Mouse (Mus musculus) c-Kit-negative CD71-positive TER-119-positive erythroid progenitor cells, embryonic 14.5 days (primary cell): ENCODE measurements around the gene Aqp11.

Experiments used
- DNase-seq: peaks from one replicate; pipeline ENCODE4 v3.0.0-alpha.2; 2013; ENCODE audit warnings: low read depth, low spot score

The Aqp11 gene

DNA sequence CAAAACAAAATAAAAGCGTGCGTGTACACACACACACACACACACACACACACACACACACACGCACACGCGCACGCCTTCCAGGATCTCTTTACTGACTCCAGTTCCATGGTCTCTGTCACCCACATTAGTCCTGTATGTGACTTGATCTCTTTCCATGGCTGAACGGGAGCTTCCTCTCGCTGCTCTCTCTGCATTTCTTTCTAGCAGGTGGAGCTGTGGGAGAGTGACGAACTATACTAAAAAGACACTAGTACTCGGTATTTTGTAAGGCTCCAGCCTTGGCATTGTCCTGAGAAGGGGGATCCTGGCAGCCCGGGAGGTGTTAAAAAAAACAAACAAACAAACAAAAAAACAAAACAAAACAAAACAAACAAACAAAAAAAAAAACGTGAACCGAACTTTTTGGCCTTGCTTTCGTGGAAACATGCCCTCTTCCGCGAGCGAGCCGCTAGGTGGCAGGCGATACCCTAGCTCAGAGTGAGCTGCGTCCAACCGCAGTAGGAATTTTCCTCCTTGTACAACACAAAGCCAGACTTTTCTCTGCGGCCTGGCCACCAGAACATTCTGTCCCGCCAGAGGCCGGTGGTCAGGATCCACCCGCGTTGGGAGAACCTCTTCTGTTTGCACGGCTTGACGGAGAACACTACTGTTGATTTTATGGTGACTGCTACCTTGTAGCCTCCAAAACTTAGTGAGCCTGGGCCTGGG lies 9.9 kb upstream of the Aqp11 start:
- peak; percentile 70 for DNase-seq

DNA sequence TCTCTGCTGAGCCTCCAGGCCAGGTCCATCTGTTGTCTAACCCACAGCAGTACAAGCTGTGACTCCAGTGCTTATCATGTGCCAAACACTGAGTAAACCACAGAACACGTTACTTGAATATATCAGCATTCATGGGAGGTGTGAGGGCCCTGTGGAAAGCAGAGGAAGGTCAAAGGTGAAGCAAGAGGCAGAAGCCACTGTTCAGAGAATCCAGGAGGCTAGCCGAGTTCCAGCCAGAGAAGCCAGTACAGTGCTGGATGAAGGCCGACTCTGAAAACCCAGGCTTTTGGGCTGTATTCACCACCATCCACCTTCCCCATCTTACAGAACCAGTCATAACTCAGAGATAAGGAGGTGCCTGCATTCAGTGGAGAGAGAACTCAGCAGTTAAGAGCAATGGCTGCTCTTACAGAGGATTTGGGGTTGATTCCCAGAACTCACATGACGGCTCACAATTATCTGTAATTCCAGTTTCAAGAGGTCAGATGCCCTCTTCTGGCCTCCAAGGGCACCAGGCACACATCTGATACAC lies 9.2 kb upstream of the Aqp11 start:
- DNase-seq: peak; percentile 65

DNA sequence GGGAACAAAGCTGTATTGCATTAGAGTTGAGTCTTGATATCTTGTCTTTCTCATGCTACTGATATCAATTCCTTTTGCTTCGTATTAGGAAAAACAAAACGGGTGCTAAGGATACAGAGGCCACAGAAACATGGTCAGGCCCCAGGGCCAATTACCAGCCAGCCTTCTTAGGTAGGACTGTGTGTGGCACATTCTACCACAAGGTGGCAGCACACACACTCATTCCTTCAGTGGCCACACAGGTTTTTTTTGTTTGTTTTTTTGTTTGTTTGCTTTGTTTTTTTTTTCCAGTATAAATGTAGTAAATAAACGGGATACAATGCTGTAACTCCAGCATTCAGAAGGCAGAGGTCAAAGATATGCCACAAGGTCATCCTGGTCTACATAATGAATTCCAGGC lies 7.2 kb upstream of the Aqp11 start:
- peak; percentile 70 for DNase-seq

DNA sequence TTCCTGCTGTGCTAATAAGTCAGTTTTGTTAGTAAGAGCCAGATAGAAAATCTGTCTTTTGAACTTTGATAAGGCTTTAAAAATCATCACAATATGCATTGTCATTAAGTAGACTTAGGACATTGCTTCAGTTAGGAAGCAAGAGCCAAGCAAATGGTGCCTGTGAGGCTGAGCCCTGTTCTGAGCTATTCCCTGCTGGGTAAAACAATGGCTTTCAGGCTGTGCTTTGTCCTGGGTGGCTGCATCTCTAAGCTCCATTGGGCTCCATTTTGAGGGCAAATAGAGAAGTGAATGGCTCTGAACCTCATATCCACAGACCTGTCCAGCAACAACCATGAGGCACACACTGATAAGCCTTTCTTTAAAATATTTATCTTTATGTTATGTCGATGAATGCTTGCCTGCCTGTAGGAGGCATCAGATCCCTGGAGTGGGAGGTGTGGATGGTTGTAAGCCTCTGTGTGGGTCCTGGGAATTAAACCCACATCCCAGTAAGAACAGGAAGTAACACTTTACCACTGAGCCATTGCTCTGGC lies 3.7 kb upstream of the Aqp11 start:
- DNase-seq: no peak

DNA sequence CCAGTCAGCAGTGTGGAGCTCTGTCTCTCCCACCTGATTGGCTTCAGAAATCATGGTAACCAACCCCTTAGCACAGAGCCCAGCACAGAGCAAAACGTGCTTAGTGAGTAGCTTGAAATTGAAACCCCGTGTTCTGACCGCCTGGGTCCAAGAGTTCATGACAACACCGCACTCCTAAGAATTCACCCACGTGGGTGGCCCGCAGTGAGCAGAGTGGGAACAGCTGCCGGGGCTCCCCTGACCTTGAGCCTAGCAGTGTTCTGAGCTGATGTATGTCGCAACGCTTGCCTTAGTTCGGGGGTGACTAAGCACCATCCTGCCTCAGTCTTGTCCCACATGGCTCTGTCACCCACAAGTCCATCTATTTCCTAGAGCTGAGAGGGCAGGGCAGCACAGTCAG lies 2.9 kb upstream of the Aqp11 start:
- no peak for DNase-seq

DNA sequence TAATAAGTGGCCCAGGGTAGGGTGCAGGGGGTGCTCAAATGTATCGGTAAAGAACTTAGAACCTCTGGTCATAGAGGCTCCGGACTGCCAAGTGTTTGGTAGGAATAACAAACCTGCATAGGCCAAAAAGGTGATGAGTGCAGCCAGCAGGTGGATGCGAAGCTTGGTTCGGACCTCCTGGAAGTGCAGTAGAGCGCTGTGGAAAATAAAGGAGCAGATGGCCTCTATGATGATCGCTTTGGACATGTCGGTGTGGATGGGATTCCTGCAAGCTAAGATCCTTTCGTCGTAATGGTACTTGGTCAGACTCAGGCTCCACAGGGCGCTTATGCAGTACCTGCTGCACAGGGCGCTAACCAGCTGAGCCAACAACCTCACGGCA lies 842 bp downstream of the Aqp11 start:
- DNase-seq: no peak

DNA sequence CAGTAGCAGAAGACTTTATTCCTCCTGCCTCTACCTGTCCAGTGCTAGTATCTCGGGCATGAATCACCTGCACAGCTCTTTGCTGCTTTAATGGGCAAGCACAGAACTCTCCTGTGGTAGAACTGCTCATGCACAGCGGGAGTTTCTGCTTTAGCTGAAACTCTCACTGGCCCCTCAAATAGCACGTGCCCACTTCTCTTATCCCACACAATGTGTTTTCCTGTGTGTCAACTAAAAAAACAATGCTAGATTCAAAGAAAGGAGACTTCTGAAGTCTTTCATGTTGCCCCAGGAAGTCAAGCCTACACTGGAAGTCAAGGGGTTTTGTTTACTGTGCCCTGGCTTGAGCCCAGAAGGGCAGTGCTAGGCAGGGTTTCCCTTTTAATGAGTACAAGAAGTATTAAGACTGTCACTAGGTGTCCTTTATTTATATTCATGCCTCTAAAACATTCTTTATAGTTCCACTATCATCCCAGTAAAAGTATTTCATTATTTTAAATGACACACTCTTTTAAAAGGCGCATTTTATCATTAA lies 2.1 kb downstream of the Aqp11 start:
- DNase-seq: no peak

DNA sequence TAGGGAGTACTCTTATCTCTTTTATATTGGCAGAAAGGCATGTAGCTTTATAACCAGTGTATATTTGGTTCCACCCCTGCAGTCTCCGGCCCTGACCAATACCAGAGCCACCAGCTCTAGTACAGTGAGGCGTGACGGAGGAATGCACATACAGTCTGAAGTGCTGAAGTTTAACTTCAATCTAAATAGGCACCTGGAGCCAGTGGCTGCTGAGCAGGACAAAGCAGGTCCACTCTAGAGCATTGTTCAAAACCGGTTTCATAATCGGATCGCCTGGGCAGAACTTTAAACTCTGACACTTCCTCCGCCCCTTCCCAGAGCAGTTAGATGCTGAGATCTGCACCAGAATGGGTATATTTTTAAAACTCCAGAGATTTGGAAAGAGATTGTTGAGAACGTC lies 3.1 kb downstream of the Aqp11 start:
- no peak for DNase-seq

DNA sequence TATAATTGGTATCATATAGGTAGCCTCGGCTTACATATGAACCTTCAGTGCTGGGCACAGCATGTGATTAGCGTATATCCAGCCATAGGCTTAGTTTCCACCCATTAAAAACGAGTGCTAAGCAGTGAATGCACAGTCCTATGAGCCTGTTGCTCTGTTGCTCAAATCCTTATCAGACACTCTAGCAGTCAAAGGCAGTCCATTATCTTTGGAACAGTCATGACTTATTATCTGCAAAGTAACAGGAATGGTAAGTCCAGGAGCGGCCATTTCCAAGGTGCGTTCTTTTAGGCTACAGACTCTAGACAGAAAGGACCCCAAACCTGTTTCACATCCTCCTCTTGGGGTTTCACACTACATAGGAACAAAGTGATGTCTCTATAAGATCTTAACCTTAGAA lies 4.5 kb downstream of the Aqp11 start:
- DNase-seq: no peak

DNA sequence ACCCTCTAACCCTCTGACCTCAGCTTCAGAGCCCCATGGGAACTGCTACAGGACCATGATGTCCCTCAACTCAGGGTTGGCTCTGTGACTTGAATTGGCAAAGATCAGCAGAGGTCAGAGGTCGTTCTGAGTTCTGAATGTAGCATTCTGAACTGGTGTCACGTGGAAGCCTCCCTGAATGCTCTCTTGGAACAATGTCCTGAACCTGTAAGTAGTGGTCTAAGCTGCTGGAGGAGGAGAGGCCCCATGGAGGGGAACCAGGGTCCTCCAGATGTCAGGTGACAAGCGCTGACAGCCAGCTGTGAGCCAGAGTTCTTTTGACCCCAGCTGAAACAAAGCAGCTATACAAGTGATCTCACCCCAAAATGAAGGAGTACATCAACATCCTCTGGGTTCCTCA lies 7.7 kb downstream of the Aqp11 start:
- no peak for DNase-seq

DNA sequence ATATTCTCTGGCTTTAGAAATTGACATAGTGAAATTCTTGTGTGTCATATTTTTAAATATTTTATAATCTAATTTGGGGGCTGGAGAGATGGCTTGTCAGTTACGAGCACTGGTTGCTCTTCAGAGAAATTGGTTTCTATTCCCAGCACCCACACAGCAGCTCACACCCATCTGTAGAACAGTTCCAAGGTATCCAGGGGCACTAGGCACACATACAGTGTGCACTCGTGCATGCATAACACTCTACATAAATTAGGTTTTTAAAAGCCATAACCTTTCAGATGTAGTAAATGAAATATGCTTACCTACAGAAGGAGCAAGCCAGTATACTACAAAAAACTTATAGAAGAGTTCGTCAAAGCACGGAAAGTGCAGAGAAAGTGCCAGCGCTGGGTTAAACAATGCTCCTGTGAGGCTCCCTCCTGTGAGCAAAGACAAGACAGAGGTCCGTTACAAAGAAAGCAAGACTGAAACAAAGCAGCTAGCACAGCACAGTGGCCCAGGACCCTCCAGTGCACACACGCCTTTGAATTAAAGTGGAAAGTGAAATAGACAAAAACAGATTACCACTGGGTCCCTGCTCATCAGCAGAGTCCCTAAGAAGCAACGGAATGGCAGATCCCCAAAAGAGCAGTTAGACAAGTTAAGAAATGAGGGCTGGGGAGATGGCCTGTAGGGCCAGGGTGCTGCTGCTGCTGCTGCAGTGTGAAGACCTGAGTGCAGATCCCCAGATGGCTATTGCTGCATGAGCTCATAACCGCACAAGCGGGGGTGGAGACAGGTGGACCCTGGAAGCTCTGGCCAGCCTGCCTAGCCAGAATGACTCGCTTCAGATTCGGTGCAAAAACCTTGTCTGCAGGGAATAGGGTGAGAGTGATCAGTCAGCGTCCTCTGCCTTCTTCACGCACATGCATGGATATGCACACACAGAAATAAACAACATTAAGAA lies 9.1 kb downstream of the Aqp11 start:
- no peak for DNase-seq

DNA sequence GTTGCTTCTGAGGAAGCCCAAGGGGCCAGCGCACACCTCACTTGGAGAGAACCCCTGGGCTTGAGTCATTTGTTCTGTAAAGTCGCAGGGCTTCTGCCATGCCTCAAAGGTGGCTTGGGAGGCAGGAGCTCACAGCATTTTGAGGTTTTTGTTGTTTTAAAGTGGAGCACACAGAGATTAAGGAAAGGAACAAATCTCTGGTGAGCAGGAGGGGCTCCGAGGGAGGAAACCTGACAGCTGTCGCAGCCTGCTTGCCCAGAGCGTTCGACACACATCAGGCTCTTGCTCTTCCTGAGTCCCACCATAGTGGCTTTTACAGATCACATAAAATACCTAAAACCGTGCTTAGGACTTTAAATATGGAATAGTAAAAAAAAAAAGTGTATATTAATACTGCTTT lies 11.3 kb downstream of the Aqp11 start:
- DNase-seq: no peak

DNA sequence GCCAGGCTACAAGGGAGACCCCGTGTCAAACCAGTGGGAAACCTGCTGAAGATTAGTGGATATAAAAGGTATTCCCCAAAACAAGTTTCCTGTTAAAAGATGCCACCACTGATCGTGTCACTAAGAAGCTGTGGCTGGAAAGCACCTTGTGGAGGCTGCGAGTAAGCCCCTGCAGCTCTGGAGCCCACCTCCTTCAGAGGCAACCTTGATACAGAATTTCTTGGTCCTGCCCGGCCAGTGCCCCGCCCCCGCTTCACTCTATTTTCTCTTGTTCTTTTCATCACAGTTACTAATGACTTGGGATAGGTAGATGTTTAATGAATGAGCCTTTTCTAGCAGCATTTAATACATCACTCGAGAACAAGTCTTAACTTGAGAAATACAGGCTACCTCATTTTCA lies 12.0 kb downstream of the Aqp11 start:
- DNase-seq: no peak

DNA sequence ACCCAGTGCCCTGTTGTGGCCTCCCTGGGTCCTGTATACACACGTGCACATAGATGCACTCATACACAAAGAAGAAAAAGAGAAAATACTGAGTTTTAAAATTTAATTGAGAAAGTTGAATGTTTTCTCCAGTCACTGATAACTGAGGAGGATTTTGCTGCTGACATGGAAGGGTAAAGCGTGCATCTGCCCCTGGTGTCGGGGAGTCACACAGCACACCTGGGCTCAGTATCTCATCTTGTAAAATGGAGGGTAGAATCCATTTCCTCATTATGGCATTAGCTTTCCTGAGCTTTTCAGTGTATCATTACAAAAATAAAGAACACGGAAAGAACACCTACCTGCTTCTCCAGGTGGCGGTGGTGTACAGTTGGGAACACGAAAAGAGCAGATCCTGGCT lies 12.7 kb downstream of the Aqp11 start:
- DNase-seq: no peak

DNA sequence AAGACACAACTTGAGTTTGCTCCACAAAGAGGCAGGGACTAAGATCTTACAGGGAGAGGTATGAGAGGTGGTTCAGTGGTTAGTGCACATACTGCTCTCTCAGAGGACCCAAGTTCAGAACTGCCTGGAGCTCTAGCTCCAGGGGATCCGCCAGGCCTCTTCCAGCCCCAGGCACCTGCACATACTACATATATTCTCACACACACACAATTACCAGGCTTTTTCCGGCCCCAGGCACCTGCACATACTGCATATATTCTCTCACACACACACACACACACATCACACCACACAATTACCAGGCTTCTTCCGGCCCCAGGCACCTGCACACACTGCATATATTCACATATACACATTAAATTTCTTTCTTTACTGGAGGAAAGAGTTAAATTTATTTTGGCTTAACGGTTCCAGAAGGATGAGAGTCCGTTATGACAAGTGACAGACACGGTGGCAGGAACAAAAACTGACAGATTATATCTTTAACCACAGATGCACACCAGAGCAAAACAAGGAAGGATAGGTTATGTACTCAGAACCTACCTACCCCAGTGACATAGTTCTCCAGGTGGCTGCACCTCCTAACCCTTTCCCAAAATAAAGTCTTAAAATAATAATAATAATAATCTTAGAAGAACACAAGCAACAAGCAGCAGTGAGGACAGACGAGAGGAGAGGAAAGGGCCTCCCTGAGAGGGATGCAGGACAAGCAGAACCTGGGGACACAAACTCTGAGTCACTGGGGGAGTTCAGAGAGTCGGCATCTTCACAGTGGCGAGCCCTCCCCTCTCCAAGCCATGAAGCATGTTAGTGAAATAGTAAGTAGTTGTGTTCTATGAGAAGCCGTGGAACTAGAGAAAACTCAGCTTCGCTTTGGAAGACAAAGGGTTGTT lies 14.2 kb downstream of the Aqp11 start:
- DNase-seq: no peak

DNA sequence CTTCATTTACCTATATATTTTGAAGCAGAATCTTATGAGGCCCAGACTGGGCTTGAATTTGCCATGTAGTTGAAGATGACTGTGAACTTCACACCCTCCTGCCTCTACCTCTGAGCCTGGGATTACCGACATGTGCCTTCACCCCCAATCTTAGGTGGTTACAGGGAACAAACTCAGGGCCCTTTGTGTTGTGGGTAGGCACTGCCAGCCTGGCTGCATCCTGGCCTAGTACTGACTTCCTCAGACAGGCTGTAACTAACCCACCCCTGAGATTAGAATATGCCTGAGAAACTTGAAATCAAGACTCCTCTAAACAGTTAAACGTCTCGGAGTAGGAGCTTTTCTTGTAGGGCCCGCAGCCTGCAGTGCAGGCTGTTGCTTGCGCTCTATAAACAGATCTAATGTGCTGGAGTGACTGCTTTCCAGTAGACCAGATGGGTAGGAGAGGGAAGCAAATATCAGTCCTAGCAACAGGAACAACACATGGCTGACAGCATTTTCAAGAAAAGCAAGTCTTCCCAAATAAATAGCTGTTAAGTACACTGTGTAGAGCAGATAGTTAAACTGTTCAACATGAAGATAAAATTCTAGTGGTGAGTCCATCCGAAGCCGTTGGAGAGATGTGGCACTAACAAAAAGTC lies 15.7 kb downstream of the Aqp11 start:
- no peak for DNase-seq

DNA sequence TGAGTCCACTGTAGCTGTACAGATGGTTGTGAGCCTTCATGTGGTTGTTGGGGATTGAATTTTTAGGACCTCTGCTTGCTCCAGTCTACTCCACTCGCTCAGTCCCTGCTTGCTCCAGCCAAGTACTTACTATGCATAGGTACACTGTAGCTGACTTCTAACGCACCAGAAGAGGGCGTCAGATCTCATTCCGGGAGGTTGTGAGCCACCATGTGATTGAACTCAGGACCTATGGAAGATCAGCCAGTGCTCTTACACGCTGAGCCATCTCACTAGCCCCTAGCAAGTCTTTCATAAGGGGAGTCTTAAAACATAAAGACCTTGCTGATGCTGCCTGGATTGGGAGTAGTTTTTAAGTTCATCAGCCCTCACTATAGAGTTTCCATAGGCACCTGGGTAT lies 18.0 kb downstream of the Aqp11 start:
- no peak for DNase-seq

DNA sequence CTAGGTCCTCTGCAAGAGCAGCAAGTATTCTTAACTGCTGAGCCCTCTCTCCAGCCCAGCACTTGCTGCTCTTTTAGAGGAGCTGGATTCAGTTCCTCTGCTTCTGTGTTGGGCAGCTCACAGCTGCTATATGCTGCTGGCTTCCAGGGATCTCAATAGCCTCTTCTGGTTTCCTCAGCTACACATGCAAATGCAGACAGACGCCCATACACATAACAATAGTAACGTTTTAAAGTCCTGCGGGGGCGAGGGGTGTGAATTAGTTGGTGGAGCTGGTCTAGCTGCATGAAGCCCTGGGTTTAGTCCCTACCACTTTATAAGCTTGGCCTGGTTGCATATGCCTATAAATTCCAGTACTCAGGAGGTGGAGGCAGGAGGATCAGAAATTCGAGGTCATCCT lies 19.0 kb downstream of the Aqp11 start:
- DNase-seq: no peak

DNA sequence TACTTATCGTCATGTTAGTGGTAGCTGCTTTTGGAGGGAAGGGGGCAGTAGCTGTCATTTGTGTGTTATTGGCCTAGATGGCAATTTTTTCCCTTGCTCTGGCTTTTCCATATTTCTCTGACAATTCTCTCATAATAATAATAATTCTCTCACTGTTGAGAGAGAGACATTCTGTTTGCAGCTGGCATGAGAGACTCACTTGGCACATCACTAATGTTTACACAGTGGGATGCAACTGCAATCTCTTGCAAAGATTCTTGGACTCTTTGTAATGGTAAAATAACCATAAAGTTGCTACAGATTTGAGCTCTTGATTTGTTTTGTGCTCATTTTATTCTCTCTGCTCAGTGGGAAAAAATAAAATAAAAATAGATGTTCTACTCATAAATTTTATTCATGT lies 20.8 kb downstream of the Aqp11 start:
- no peak for DNase-seq

DNA sequence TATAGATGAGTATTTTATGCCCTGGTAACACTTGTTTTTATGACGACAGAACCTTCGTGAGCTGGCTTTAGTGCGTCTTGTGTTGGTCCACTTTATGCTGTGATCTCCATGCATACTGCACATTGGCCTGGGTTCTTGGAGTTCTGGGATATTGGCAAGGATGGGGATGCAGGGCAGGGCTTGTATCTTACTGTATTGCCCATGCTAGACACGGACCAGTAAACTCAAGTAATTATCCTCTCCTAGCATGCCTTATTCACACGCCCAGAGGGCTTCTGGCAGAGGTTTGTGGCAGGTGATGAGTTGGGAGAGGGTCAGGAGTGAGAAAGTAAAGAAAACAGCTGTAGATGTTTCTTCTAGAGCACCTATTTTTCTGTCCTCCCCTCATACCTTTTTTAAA lies 23.4 kb downstream of the Aqp11 start:
- no peak for DNase-seq

DNA sequence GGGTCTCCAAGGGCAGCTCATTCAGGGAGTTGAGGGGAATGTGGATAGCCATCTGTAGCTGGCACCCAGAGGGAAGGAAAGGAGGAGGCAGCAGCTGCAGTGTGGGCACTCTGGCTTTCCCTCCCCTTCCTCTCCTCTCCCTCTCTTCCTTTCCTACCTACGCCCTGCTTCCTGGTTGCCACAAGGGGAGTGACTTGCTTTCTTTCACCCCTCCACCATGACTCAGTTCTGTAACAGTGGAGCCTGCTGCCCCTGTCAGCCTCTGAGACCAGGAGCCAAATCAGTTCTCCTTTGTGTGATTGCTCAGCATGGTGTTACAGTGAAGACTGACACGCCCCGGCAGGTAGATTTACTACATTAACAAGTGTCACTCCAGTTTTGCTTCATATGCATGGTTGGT lies 28.9 kb downstream of the Aqp11 start:
- no peak for DNase-seq
